Comparison of ENCODE assay signal across 15 mouse cellular contexts in genomic region chr13:57889708-57890107, GRCm38 (mm10). TPM values are rescaled to one million over a fixed set of nuclear protein-coding genes. Genes with fewer than 3 reads are reported as not detected.
DNase-seq lines count a peak whose midpoint lies in the region; ATAC-seq and TF ChIP-seq lines count a peak whose summit lies in the region.
"Had no signal": no experiment of that assay in that cellular context is flagged by ENCODE, and none has a peak within 500 bp of the region (broad histone marks: within the 10 kb centered on the region; RNA-seq: fewer than 3 reads in every experiment).

No protein-coding gene starts in this region.

- no peaks in the 10 kb centered on the region for H3K36me3 ChIP-seq in intestine, embryonic 14.5 days (ENCODE audit: control insufficient read depth, insufficient read depth, low read length)
- H3K36me3 ChIP-seq in intestine, embryonic 16.5 days (ENCODE audit: control insufficient read depth, insufficient read depth, low read length), result no peaks in the 10 kb centered on the region
- no peaks in the 10 kb centered on the region for H3K36me3 ChIP-seq in C2C12 (ENCODE audit: control insufficient read depth, insufficient read depth)
- no peaks in the 10 kb centered on the region for H3K36me3 ChIP-seq in hindbrain, embryonic 14.5 days (replicated peaks; ENCODE audit: control insufficient read depth, insufficient read depth)
- H3K36me3 ChIP-seq: liver, embryonic 15.5 days had no signal

- no peak overlapping the region for H3ac ChIP-seq in C2C12 (ENCODE audit: control insufficient read depth, insufficient read length, low read depth)

- no peak overlapping the region for H3K9ac ChIP-seq in intestine, embryonic 14.5 days (ENCODE audit: low read length)
- H3K9ac ChIP-seq in intestine, embryonic 16.5 days (ENCODE audit: low read depth, low read length), result no peak overlapping the region
- H3K9ac ChIP-seq in hindbrain, embryonic 14.5 days, result 0 out of 2 replicates have a peak overlapping the region, but pooled peaks have one; percentile 10
- H3K9ac ChIP-seq: liver, embryonic 15.5 days had no signal

- H3K27ac ChIP-seq in intestine, embryonic 14.5 days (ENCODE audit: low read depth), result no peak overlapping the region
- no peak overlapping the region for H3K27ac ChIP-seq in intestine, embryonic 16.5 days (ENCODE audit: low read length)
- peak overlapping the region; percentile 46; the same call in 1 of the 2 replicates for H3K27ac ChIP-seq in hindbrain, embryonic 14.5 days
- H3K27ac ChIP-seq: liver, embryonic 15.5 days had no signal

- H3K4me2 ChIP-seq in intestine, embryonic 14.5 days (ENCODE audit: low read length), result peak overlapping the region; percentile 26; the same call in 1 of the 2 replicates
- no peak overlapping the region for H3K4me2 ChIP-seq in intestine, embryonic 16.5 days (ENCODE audit: low read depth, low read length)
- peak overlapping the region; percentile 17; the same call in 1 of the 2 replicates for H3K4me2 ChIP-seq in hindbrain, embryonic 14.5 days (replicated peaks)
- H3K4me2 ChIP-seq: liver, embryonic 15.5 days had no signal

- TF ChIP-seq CTCF in C2C12 (IDR thresholded peaks at IDR 0.05; ENCODE audit: control insufficient read depth, insufficient read depth, insufficient read length), result no peak

- no peak overlapping the region for H3K4me3 ChIP-seq in intestine, embryonic 14.5 days (ENCODE audit: low read depth, low read length)
- no peak overlapping the region for H3K4me3 ChIP-seq in intestine, embryonic 16.5 days (ENCODE audit: low read length)
- no peak overlapping the region for H3K4me3 ChIP-seq in C2C12 (ENCODE audit: insufficient read depth, poor library complexity, severe bottlenecking)
- no peak overlapping the region for H3K4me3 ChIP-seq in hindbrain, embryonic 14.5 days (replicated peaks; ENCODE audit: low read length)
- H3K4me3 ChIP-seq: liver, embryonic 15.5 days; megakaryocyte, embryonic 14.5 days had no signal

- H3K79me2 ChIP-seq in C2C12 (ENCODE audit: control insufficient read depth, insufficient read depth), result no peaks in the 10 kb centered on the region

- no peaks in the 10 kb centered on the region for H3K9me3 ChIP-seq in intestine, embryonic 14.5 days (ENCODE audit: control insufficient read depth, low read length)
- H3K9me3 ChIP-seq in intestine, embryonic 16.5 days (ENCODE audit: control insufficient read depth, low read length), result no peaks in the 10 kb centered on the region
- no peaks in the 10 kb centered on the region for H3K9me3 ChIP-seq in hindbrain, embryonic 14.5 days (ENCODE audit: control insufficient read depth, low read length)
- H3K9me3 ChIP-seq: liver, embryonic 15.5 days had no signal

- no peak for DNase-seq in frontal cortex, postnatal 36 days (ENCODE audit: low spot score in 2 of 2)
- DNase-seq in intestine, embryonic 14.5 days (ENCODE audit: low spot score), result no peak
- no peak for DNase-seq in hindbrain, embryonic 14.5 days (ENCODE audit: low spot score)
- DNase-seq in left cerebral cortex, adult 11 months (ENCODE audit: low spot score), result no peak
- DNase-seq in cerebellum, adult 11-12 months, result no peak
- DNase-seq: B cell, adult 2 months; gastrocnemius, postnatal 14 days; kidney, adult 9 months; lung, postnatal 10 days had no signal

- no peaks in the 10 kb centered on the region for H3K27me3 ChIP-seq in intestine, embryonic 14.5 days (replicated peaks; ENCODE audit: control insufficient read depth, insufficient read depth, low read length)
- no peaks in the 10 kb centered on the region for H3K27me3 ChIP-seq in intestine, embryonic 16.5 days (replicated peaks; ENCODE audit: control insufficient read depth, insufficient read depth, low read length)
- no peaks in the 10 kb centered on the region for H3K27me3 ChIP-seq in C2C12 (ENCODE audit: control insufficient read depth, insufficient read depth, insufficient read length)
- H3K27me3 ChIP-seq in hindbrain, embryonic 14.5 days (ENCODE audit: control insufficient read depth, insufficient read depth, low read length), result no peaks in the 10 kb centered on the region
- H3K27me3 ChIP-seq: liver, embryonic 15.5 days; megakaryocyte, embryonic 14.5 days had no signal

- ATAC-seq in frontal cortex, adult (ENCODE audit: low TSS enrichment), result peak; percentile 50; the same call in 1 of the 2 replicates
- no peak for ATAC-seq in intestine, embryonic 14.5 days (replicated peaks; ENCODE audit: low FRiP score, low TSS enrichment, low read depth)
- no peak for ATAC-seq in intestine, embryonic 16.5 days
- ATAC-seq in hindbrain, embryonic 14.5 days (ENCODE audit: low FRiP score), result no peak
- ATAC-seq: forebrain, embryonic 16.5 days had no signal

- peaks cover 11% of the 10 kb centered on the region; the same call in 1 of the 2 replicates for H3K4me1 ChIP-seq in intestine, embryonic 14.5 days (replicated peaks; ENCODE audit: control insufficient read depth, insufficient read depth, low read length)
- H3K4me1 ChIP-seq in intestine, embryonic 16.5 days (ENCODE audit: control insufficient read depth, insufficient read depth, low read length), result 0 out of 2 replicates have a peak, but pooled peaks cover 5% of the 10 kb centered on the region
- H3K4me1 ChIP-seq in hindbrain, embryonic 14.5 days (replicated peaks; ENCODE audit: control insufficient read depth, insufficient read depth, low read length), result peaks cover 11% of the 10 kb centered on the region
- H3K4me1 ChIP-seq: liver, embryonic 15.5 days; megakaryocyte, embryonic 14.5 days had no signal

- H3K79me3 ChIP-seq in C2C12 (ENCODE audit: low read depth), result no peaks in the 10 kb centered on the region

- 41% methylated on average over 9 of the region's 9 CpGs for WGBS in intestine, embryonic 14.5 days
- whole genome bisulfite sequencing in intestine, embryonic 16.5 days, result 40% methylated on average over 9 of the region's 9 CpGs
- WGBS in hindbrain, embryonic 14.5 days, result 54% methylated on average over 9 of the region's 9 CpGs

TF ChIP-seq in C2C12, 6 proteins besides CTCF, POLR2A, EP300 and RAD21:
- no peak for TF ChIP-seq MYOG (IDR thresholded peaks at IDR 0.05; ENCODE audit: control insufficient read depth, extremely low read depth, insufficient read length)
- TF ChIP-seq USF1 (IDR thresholded peaks at IDR 0.05; ENCODE audit: low read depth), result no peak
- TF ChIP-seq FOSL1 (IDR thresholded peaks at IDR 0.05; ENCODE audit: insufficient read depth, low read length, poor library complexity, severe bottlenecking), result no peak
- TF ChIP-seq MYOD1 (IDR thresholded peaks at IDR 0.05; ENCODE audit: control insufficient read depth, insufficient read length, low read depth), result peak; percentile 90
- no peak for TF ChIP-seq CEBPB (IDR thresholded peaks at IDR 0.05; ENCODE audit: low read depth)
- no peak for TF ChIP-seq MAX (IDR thresholded peaks at IDR 0.05)
TF ChIP-seq in C2C12: peak in this region for 1.

RNA-seq across cellular contexts. Expression of gene Spock1, which starts 18.4 kb away (rescaled TPM):
- 5.1 and 5.8 TPM in 2 replicates for polyA plus RNA-seq in intestine, embryonic 14.5 days (2014; fragmentation: Nextera tagmentation; extraction: Ambion mirVana)
- 1.7 and 2.5 TPM in 2 replicates for polyA plus RNA-seq in intestine, embryonic 16.5 days (2015; fragmentation: Nextera tagmentation; extraction: Ambion mirVana)
- 0.50 TPM for polyA plus RNA-seq in C2C12 (2012; fragmentation: generic; extraction: Trizol)
- polyA plus RNA-seq in hindbrain, embryonic 14.5 days (2014; fragmentation: Nextera tagmentation; extraction: Ambion mirVana), result 104 and 118 TPM in 2 replicates

Comparison
In these comparisons a context has a peak if more than half of its experiments do, and no peak if none do; other contexts are left out.
1. RNA of gene Spock1, which starts 18.4 kb away (polyA plus RNA-seq): 104 to 118 TPM in hindbrain, embryonic 14.5 days; 5.1 to 5.8 TPM in intestine, embryonic 14.5 days, 1.7 to 2.5 TPM in intestine, embryonic 16.5 days and 0.50 TPM in C2C12 (single experiment); every median in the first group is over 10 times any median in the second.